Mouse (Mus musculus): ENCODE measurements around the gene Col4a3bp. TPM values are rescaled to one million over a fixed set of nuclear protein-coding genes. Genes with fewer than 3 reads are reported as not detected.
A peak's percentile ranks its signal among the peaks of the same experiment; 100 is the strongest.

Col4a3bp gene
- total and polyA plus RNA-seq, 2 experiments from 2014 or later: 5.7 to 40.9 TPM

DNA sequence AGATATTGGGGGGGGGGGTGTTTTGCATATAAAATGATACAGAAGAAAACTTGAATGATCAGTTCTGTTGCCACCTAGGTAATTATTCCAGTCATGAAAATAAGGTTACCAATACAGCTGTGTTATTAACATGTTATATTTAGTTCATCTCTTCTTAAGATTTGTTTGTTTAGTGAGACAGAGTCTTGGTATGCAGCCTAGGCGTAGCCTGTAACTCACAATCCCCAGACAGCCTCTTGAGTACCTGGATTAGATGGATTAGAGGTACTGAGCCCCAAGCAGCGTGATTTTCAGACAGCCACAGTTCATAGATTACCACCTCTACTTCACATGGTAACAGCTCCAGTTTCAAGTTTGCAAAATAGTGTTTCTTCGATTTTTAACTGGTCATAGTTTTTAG is 4.3 kb upstream of the Col4a3bp start:
- TF ChIP-seq CTCF (IDR thresholded peaks at IDR 0.05; ENCODE audit: low read depth): no peak
- no peaks in the 10 kb centered on the region for H3K27me3 ChIP-seq (ENCODE audit: insufficient read depth, low read length)
- no peak overlapping the region for H3K9ac ChIP-seq
- H3K4me3 ChIP-seq (ENCODE audit: low read depth, low read length): no peak overlapping the region
- no peaks in the 10 kb centered on the region for H3K9me3 ChIP-seq (ENCODE audit: low read length)
- no peak overlapping the region for H3K27ac ChIP-seq (ENCODE audit: low read depth, low read length)
- no peaks in the 10 kb centered on the region for H3K36me3 ChIP-seq (ENCODE audit: insufficient read depth)
- H3K4me2 ChIP-seq (ENCODE audit: low read depth): no peak overlapping the region
- 81% methylated on average over 3 of the region's 3 CpGs for WGBS
- no peak for ATAC-seq
- DNase-seq: no peak
- H3K4me1 ChIP-seq (ENCODE audit: insufficient read depth): no peaks in the 10 kb centered on the region

- ATAC-seq: no peak
- TF ChIP-seq CTCF (IDR thresholded peaks at IDR 0.05; ENCODE audit: low read depth): no peak
- H3K27ac ChIP-seq (ENCODE audit: low read depth, low read length): no peak overlapping the region
- no peaks in the 10 kb centered on the region for H3K27me3 ChIP-seq (ENCODE audit: insufficient read depth, low read length)
- 52% methylated on average over 2 of the region's 2 CpGs for WGBS
- H3K9ac ChIP-seq: no peak overlapping the region
- peak overlapping the region; percentile 80 for H3K4me3 ChIP-seq (ENCODE audit: low read depth, low read length)
- H3K4me1 ChIP-seq (ENCODE audit: insufficient read depth): no peaks in the 10 kb centered on the region
- H3K9me3 ChIP-seq (ENCODE audit: low read length): no peaks in the 10 kb centered on the region
- H3K36me3 ChIP-seq (ENCODE audit: insufficient read depth): no peaks in the 10 kb centered on the region
- no peak for DNase-seq
- peak overlapping the region; percentile 81; the same call in 1 of the 2 replicates for H3K4me2 ChIP-seq (ENCODE audit: low read depth)
These were observed 1.0 kb upstream of the Col4a3bp start for GRCm38 (mm10) chr13:96541381-96541780.

DNA sequence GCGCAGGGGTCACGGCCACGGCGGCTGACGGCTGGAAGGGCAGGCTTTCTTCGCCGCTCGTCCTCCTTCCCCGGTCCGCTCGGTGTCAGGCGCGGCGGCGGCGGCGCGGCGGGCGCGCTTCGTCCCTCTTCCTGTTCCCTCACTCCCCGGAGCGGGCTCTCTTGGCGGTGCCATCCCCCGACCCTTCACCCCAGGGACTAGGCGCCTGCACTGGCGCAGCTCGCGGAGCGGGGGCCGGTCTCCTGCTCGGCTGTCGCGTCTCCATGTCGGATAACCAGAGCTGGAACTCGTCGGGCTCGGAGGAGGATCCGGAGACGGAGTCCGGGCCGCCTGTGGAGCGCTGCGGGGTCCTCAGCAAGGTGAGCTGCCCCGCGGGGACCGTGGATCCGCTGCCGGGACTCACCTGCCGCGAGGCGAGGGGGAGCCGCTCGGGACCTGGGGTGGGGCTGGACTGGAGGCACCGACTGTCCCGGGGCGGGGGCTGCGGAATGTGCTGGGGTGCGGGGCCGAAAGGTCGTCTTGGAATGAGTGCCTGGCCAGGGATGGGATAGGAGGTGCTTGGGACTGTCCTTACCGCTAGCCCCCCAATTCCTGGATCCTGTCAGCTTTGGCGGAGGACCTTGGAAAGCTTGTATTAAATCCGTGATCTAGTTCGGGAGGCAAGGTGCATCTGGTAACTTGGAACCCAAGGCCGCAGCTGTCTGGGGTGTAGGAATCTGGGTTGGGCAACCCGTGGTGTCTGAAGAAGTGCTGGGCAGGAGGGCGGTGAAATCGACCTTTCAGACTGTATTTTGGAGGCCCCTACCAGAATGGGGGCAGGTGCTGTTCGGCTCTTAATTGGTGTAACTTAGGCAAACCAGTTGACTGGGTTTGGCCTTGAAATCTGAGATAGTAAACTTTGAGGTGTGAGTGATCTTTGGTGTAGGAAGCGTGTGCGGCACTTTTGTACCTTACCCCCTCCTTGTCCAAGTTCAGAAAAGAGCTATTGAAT is 778 bp downstream of the Col4a3bp start:
- no peak; the same call in 1 of the 2 replicates for TF ChIP-seq CTCF (IDR thresholded peaks at IDR 0.05; ENCODE audit: low read depth)
- ATAC-seq: peak; percentile 53
- Histone ChIP-seq H3K4me3 (ENCODE audit: low read depth, low read length) (peak overlapping the region; percentile 80), H3K9me3 (ENCODE audit: low read length) (no peaks in the 10 kb centered on the region), H3K36me3 (ENCODE audit: insufficient read depth) (no peaks in the 10 kb centered on the region), H3K27ac (ENCODE audit: low read depth, low read length) (peak overlapping the region; percentile 97), H3K4me2 (ENCODE audit: low read depth) (peak overlapping the region; percentile 81), H3K27me3 (ENCODE audit: insufficient read depth, low read length) (no peaks in the 10 kb centered on the region), H3K4me1 (ENCODE audit: insufficient read depth) (no peaks in the 10 kb centered on the region), H3K9ac (peak overlapping the region; percentile 98)
- under 1% methylated on average over 71 of the region's 73 CpGs for WGBS
- peak; percentile 8 for DNase-seq

DNA sequence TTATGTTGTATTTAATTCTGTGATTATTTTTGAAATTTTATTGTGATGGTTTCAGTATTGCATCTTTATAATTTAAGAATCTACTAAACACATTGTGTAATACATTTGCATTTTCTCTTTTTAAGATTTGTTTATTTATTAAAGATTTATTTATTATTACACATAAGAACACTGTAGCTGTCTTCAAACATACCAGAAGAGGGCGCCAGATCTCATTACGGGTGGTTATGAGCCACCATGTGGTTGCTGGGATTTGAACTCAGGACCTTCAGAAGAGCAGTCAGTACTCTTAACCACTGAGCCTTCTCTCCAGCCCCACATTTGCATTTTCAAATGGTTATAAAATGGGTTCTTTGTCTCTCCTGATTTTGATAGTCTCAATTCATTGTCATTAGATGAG is 2.1 kb downstream of the Col4a3bp start:
- ATAC-seq: no peak
- no peaks in the 10 kb centered on the region for H3K4me1 ChIP-seq (ENCODE audit: insufficient read depth)

GRCm38 (mm10) chr13:96547250-96547649 is 4.8 kb downstream of the Col4a3bp start:
- no peak for TF ChIP-seq CTCF (IDR thresholded peaks at IDR 0.05; ENCODE audit: low read depth)
- Histone ChIP-seq H3K27me3 (ENCODE audit: insufficient read depth, low read length) (no peaks in the 10 kb centered on the region), H3K9me3 (ENCODE audit: low read length) (no peaks in the 10 kb centered on the region), H3K4me3 (ENCODE audit: low read depth, low read length) (no peak overlapping the region), H3K4me1 (ENCODE audit: insufficient read depth) (no peaks in the 10 kb centered on the region), H3K4me2 (ENCODE audit: low read depth) (no peak overlapping the region), H3K27ac (ENCODE audit: low read depth, low read length) (no peak overlapping the region), H3K36me3 (ENCODE audit: insufficient read depth) (no peaks in the 10 kb centered on the region), H3K9ac (no peak overlapping the region)
- ATAC-seq: no peak
- WGBS: 69% methylated on average over 1 of the region's 1 CpGs
- DNase-seq: no peak

More for the DNA sequence above, 2.1 kb downstream of the Col4a3bp start:
- Histone ChIP-seq H3K36me3 (ENCODE audit: insufficient read depth) (no peaks in the 10 kb centered on the region), H3K9ac (no peak overlapping the region), H3K27me3 (ENCODE audit: insufficient read depth, low read length) (no peaks in the 10 kb centered on the region), H3K9me3 (ENCODE audit: low read length) (no peaks in the 10 kb centered on the region), H3K4me3 (ENCODE audit: low read depth, low read length) (no peak overlapping the region), H3K27ac (ENCODE audit: low read depth, low read length) (no peak overlapping the region), H3K4me2 (ENCODE audit: low read depth) (no peak overlapping the region)
- TF ChIP-seq CTCF (IDR thresholded peaks at IDR 0.05; ENCODE audit: low read depth): peak; percentile 35
- WGBS: 84% methylated on average over 2 of the region's 2 CpGs
- DNase-seq: peak; percentile 5

GRCm38 (mm10) chr13:96547941-96548340 is 5.5 kb downstream of the Col4a3bp start:
- WGBS: 55% methylated on average over 4 of the region's 4 CpGs
- Histone ChIP-seq H3K4me3 (ENCODE audit: low read depth, low read length) (no peak overlapping the region), H3K9ac (no peak overlapping the region), H3K27me3 (ENCODE audit: insufficient read depth, low read length) (no peaks in the 10 kb centered on the region), H3K4me2 (ENCODE audit: low read depth) (no peak overlapping the region), H3K4me1 (ENCODE audit: insufficient read depth) (no peaks in the 10 kb centered on the region), H3K27ac (ENCODE audit: low read depth, low read length) (no peak overlapping the region), H3K36me3 (ENCODE audit: insufficient read depth) (no peaks in the 10 kb centered on the region), H3K9me3 (ENCODE audit: low read length) (no peaks in the 10 kb centered on the region)
- no peak for ATAC-seq
- no peak for TF ChIP-seq CTCF (IDR thresholded peaks at IDR 0.05; ENCODE audit: low read depth)
- no peak for DNase-seq

GRCm38 (mm10) chr13:96555099-96555498 is 12.7 kb downstream of the Col4a3bp start:
- no peak overlapping the region for H3K9ac ChIP-seq
- no peaks in the 10 kb centered on the region for H3K36me3 ChIP-seq (ENCODE audit: insufficient read depth)
- H3K4me1 ChIP-seq (ENCODE audit: insufficient read depth): no peaks in the 10 kb centered on the region
- H3K4me3 ChIP-seq (ENCODE audit: low read depth, low read length): no peak overlapping the region
- H3K27ac ChIP-seq (ENCODE audit: low read depth, low read length): no peak overlapping the region
- no peak overlapping the region for H3K4me2 ChIP-seq (ENCODE audit: low read depth)
- no peak for TF ChIP-seq CTCF (IDR thresholded peaks at IDR 0.05; ENCODE audit: low read depth)
- H3K27me3 ChIP-seq (ENCODE audit: insufficient read depth, low read length): no peaks in the 10 kb centered on the region
- no peak for ATAC-seq
- DNase-seq: no peak
- no peaks in the 10 kb centered on the region for H3K9me3 ChIP-seq (ENCODE audit: low read length)
- WGBS: 94% methylated on average over 3 of the region's 3 CpGs
